Mouse (Mus musculus) embryonic facial prominence, embryonic 14.5 days (tissue): ENCODE measurements around the gene B4gat1. TPM values are rescaled to one million over a fixed set of nuclear protein-coding genes. Genes with fewer than 3 reads are reported as not detected.
A peak's percentile ranks its signal among the peaks of the same experiment; 100 is the strongest.

Source experiments
- ATAC-seq: fragments of 200-750 bp; cut with Nextera tagmentation; 2 replicates; pipeline ENCODE4 v1.8.0; 2017; ENCODE audit warnings: low read depth, moderate number of reproducible peaks, moderate TSS enrichment
- DNase-seq: peaks from one replicate; pipeline ENCODE4 v3.0.0-alpha.2; 2015; ENCODE audit warnings: low spot score
- H3K27ac ChIP-seq: fragments of 300-500 bp; sonication (generic); replicated peaks from 2 replicates; pipeline ENCODE4 v1.5.1; 2014; ENCODE audit warnings: low read depth, mild to moderate bottlenecking, low read length, moderate library complexity
- H3K27me3 ChIP-seq: fragments of 300-500 bp; sonication (generic); replicated peaks from 2 replicates; pipeline ENCODE4 v1.6.1; 2014; ENCODE audit warnings: low read length; ENCODE audit not compliant: control insufficient read depth, insufficient read depth
- H3K36me3 ChIP-seq: fragments of 300-500 bp; sonication (generic); 2 replicates; pipeline ENCODE4 v1.6.1; 2014; ENCODE audit warnings: low read length, mixed read lengths; ENCODE audit not compliant: control insufficient read depth, insufficient read depth
- H3K4me1 ChIP-seq: fragments of 300-500 bp; sonication (generic); 2 replicates; pipeline ENCODE4 v1.6.1; 2014; ENCODE audit warnings: antibody characterized with exemption, low read length; ENCODE audit not compliant: control insufficient read depth, insufficient read depth
- H3K4me2 ChIP-seq: fragments of 300-500 bp; sonication (generic); 2 replicates; pipeline ENCODE4 v1.6.1; 2014; ENCODE audit warnings: low read depth, mild to moderate bottlenecking, low read length, moderate library complexity, mixed read lengths
- H3K4me3 ChIP-seq: fragments of 300-500 bp; sonication (generic); 2 replicates; pipeline ENCODE4 v1.5.1; 2014; ENCODE audit warnings: low read depth, mild to moderate bottlenecking, low read length
- H3K9ac ChIP-seq: fragments of 300-500 bp; sonication (generic); 2 replicates; pipeline ENCODE4 v1.6.1; 2014; ENCODE audit warnings: low read depth, mild to moderate bottlenecking, low read length, moderate library complexity, mixed read lengths
- H3K9me3 ChIP-seq: fragments of 300-500 bp; sonication (generic); 2 replicates; pipeline ENCODE4 v1.6.1; 2016; ENCODE audit warnings: low read length; ENCODE audit not compliant: control insufficient read depth
- WGBS: fragments of 180-500 bp; shearing (Covaris S2); extraction: QIAGEN DNeasy Blood & Tissue Kit; methylation state at CpG from one replicate; pipeline ENCODE4 v1.1.7; 2014; 5-methylcytosine and 5-hydroxymethylcytosine counted together
- polyA plus RNA-seq: library from polyadenylated mRNA; unstranded; fragments of >200 nt; fragmentation: Nextera tagmentation; extraction: Ambion mirVana; gene quantifications from 2 replicates; pipeline ENCODE4 v1.2.1, GENCODE M21; 2014

The B4gat1 gene
- polyA plus RNA-seq, 1 experiment from 2014 or later: 42.9 TPM

DNA sequence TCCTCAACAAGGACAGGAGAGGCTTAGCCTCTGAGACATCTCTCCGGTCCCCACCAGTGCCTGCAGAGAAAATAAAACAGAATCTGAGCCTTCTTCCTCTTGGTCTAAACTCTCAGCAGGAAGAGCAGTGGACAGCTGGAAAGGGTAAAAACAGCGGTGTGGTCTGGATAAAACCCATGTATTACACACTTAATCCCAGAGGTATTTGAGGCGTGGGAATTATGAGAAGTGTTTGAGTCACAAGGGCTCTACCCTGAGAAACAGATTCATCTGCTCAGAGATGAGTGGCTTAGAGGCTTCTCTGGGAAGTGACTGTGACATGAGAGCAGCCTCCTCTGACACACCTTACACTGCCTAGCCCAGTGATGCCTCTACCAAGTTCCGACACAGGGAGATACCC, 21.0 kb upstream of the B4gat1 start:
- WGBS: 80% methylated on average over 4 of the region's 4 CpGs
- Histone ChIP-seq H3K9ac (no peak overlapping the region), H3K4me1 (peaks cover 7% of the 10 kb centered on the region; the same call in 1 of the 2 replicates), H3K4me3 (no peak overlapping the region), H3K9me3 (no peaks in the 10 kb centered on the region), H3K27me3 (no peaks in the 10 kb centered on the region), H3K36me3 (no peaks in the 10 kb centered on the region), H3K4me2 (no peak overlapping the region), H3K27ac (no peak overlapping the region)
- ATAC-seq (no peak), DNase-seq (peak; percentile 62)

DNA sequence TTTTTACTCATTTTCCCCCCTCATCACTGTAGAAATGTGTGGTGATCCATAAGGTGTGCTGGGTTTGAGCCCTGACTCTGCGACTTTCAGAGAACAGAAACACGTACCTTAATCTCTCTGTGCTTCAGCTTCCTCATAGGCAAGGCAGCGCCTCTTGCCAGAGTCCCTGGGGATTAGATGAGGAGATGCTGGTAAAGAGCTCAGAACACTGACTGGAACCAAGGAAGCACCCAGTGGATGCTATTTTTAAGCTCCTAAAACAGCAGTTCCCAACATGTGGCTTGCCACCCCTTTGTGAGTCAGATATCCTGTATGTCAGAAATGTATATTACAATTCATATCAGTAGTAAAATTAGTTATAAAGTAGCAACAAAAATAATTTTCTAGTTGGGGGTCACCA, 20.4 kb upstream of the B4gat1 start:
- no peak overlapping the region for H3K4me2 ChIP-seq
- WGBS: 76% methylated on average over 3 of the region's 3 CpGs
- H3K4me3 ChIP-seq: no peak overlapping the region
- H3K36me3 ChIP-seq: no peaks in the 10 kb centered on the region
- no peak overlapping the region for H3K27ac ChIP-seq
- H3K9me3 ChIP-seq: no peaks in the 10 kb centered on the region
- no peaks in the 10 kb centered on the region for H3K27me3 ChIP-seq
- DNase-seq (no peak), ATAC-seq (no peak)
- peaks cover 7% of the 10 kb centered on the region; the same call in 1 of the 2 replicates for H3K4me1 ChIP-seq
- no peak overlapping the region for H3K9ac ChIP-seq

DNA sequence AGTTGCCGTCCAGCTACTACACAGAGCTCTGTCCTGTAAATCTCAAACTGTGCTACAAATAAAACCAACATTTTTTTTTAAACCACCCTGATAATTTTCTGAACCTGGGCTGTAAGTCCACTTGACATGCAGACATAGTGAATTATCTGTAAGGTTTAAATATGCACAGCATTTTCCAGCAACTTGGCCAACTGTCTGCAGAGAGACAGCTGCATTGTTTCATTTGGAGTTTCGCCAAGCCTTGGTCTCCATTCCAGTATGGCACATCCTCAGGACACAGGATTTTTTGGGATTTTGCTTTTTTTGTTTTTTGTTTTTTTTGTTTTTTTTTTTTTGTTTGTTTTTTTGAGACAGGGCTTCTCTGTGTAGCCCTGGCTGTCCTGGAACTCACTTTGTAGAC, 17.2 kb upstream of the B4gat1 start:
- Histone ChIP-seq H3K4me1 (no peaks in the 10 kb centered on the region), H3K4me2 (no peak overlapping the region), H3K9ac (no peak overlapping the region), H3K36me3 (no peaks in the 10 kb centered on the region), H3K27me3 (no peaks in the 10 kb centered on the region), H3K27ac (no peak overlapping the region), H3K4me3 (no peak overlapping the region), H3K9me3 (no peaks in the 10 kb centered on the region)
- peak; percentile 51 for DNase-seq
- no peak for ATAC-seq
- WGBS: 85% methylated on average over 2 of the region's 2 CpGs

GRCm38 (mm10) chr19:5023621-5024479, 14.8 kb upstream of the B4gat1 start, which contains the start of gene Slc29a2:
Slc29a2 (plus strand) TSS chr19:5023860.
- DNase-seq (peak; percentile 96), ATAC-seq (peak; percentile 95)
- peaks cover 12% of the 10 kb centered on the region; the same call in 1 of the 2 replicates for H3K36me3 ChIP-seq
- H3K4me1 ChIP-seq: no peaks in the 10 kb centered on the region
- no peaks in the 10 kb centered on the region for H3K9me3 ChIP-seq
- under 1% methylated on average over 57 of the region's 62 CpGs for WGBS
- no peaks in the 10 kb centered on the region for H3K27me3 ChIP-seq
- H3K4me2 ChIP-seq: peak within 1 kb of the TSS; percentile 93
- peak within 1 kb of the TSS; percentile 78 for H3K27ac ChIP-seq
- peak within 1 kb of the TSS; percentile 80 for H3K9ac ChIP-seq
- H3K4me3 ChIP-seq: peak within 1 kb of the TSS; percentile 73

GRCm38 (mm10) chr19:5026111-5026510, 12.5 kb upstream of the B4gat1 start:
- DNase-seq (no peak), ATAC-seq (no peak)
- Histone ChIP-seq H3K4me2 (no peak overlapping the region), H3K36me3 (peaks cover 25% of the 10 kb centered on the region; the same call in 1 of the 2 replicates), H3K27ac (no peak overlapping the region), H3K9me3 (no peaks in the 10 kb centered on the region), H3K4me3 (no peak overlapping the region), H3K9ac (no peak overlapping the region), H3K27me3 (no peaks in the 10 kb centered on the region), H3K4me1 (no peaks in the 10 kb centered on the region)
- WGBS: 87% methylated on average over 8 of the region's 8 CpGs

- Histone ChIP-seq H3K27me3 (no peaks in the 10 kb centered on the region), H3K27ac (no peak overlapping the region), H3K4me3 (no peak overlapping the region), H3K36me3 (peaks cover 17% of the 10 kb centered on the region; the same call in 1 of the 2 replicates), H3K4me1 (no peaks in the 10 kb centered on the region), H3K9ac (no peak overlapping the region), H3K4me2 (no peak overlapping the region), H3K9me3 (no peaks in the 10 kb centered on the region)
- no peak for ATAC-seq
- no peak for DNase-seq
- WGBS: 84% methylated on average over 3 of the region's 3 CpGs
These were observed 5.9 kb upstream of the B4gat1 start for GRCm38 (mm10) chr19:5032686-5033085.

DNA sequence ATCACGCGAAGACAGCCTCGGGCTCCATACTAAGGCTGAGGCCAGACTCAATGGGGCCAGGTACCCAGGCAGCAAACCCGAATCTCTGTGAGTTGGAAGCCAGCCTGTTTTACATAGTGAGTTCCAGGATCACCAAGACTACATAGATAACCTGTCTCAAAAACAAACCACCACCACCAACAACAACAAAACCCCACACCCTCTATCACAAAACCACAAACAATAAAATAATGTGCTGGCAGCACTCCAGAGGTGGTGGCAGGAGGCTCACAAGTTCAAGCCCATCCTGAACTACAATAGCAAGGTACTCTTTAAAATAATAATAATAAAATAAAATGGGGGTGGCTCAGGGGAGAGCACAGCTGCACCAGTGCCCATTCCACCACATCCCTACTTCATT, 2.0 kb upstream of the B4gat1 start:
- no peaks in the 10 kb centered on the region for H3K36me3 ChIP-seq
- H3K9ac ChIP-seq: no peak overlapping the region
- 69% methylated on average over 4 of the region's 4 CpGs for WGBS
- H3K27me3 ChIP-seq: no peaks in the 10 kb centered on the region
- no peak for ATAC-seq
- no peak overlapping the region for H3K4me3 ChIP-seq
- H3K4me2 ChIP-seq: no peak overlapping the region
- H3K9me3 ChIP-seq: no peaks in the 10 kb centered on the region
- H3K4me1 ChIP-seq: peaks cover 17% of the 10 kb centered on the region
- no peak for DNase-seq
- no peak overlapping the region for H3K27ac ChIP-seq

DNA sequence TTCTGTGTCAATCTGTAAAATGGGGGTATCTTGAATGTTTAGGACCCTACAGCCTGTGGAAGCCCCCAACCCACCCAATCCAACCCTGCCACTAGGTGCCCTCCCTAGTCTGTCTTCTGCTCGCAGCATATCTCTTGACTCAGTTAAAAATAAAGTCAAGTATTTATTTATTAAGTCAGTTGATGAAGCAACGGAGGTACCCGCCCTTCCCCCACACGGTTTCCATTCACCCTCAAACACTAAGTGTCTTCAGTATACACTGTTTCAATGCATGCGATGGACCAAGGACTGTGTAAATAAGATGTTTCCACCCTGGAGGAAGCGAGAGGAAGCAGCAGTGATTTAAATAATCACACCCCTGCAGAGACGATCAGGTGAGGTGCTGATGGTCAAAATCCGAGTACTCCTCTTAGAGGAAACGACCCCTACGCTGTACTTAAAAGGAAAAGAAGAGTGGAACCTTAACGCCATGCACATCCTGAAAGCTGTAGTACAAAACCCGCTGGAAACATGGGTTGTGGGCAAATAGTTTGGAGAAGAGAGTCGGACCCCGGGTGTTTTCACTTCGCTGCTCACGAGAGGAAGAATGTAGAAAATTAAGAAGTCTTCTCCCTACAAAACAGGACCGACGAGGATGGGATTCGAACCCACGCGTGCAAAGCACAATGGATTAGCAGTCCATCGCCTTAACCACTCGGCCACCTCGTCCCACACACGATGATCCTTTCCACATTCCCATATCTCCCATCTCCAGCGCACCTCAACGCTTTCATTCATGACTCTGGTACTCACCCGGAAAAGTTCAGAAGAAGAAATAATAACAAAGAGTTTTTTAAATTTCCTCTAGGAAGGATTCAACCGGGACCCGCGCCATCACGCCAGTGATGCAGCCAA, 701 bp upstream of the B4gat1 start:
- H3K27ac ChIP-seq: peak overlapping the region; percentile 73
- no peaks in the 10 kb centered on the region for H3K27me3 ChIP-seq
- peak; percentile 91 for DNase-seq
- H3K4me2 ChIP-seq: peak overlapping the region; percentile 99
- peak overlapping the region; percentile 87 for H3K4me3 ChIP-seq
- H3K36me3 ChIP-seq: peaks cover 7% of the 10 kb centered on the region; the same call in 1 of the 2 replicates
- peaks cover 21% of the 10 kb centered on the region for H3K4me1 ChIP-seq
- WGBS: 3% methylated on average over 32 of the region's 32 CpGs
- ATAC-seq: peak; percentile 58
- H3K9ac ChIP-seq: peak overlapping the region; percentile 90
- no peaks in the 10 kb centered on the region for H3K9me3 ChIP-seq
